Mouse (Mus musculus) C2C12 (cell line): ENCODE data around the gene Snrpd3.

Experiments used
- CEBPB ChIP-seq: IDR thresholded peaks from one replicate; pipeline ENCODE4 v1.6.1; 2011; ENCODE audit warnings: low read depth, mild to moderate bottlenecking, control low read depth, moderate library complexity
- CTCF ChIP-seq: IDR thresholded peaks from one replicate; pipeline ENCODE4 v1.5.1; 2011; ENCODE audit not compliant: control insufficient read depth, insufficient read depth, insufficient read length
- FOSL1 ChIP-seq: IDR thresholded peaks from one replicate; pipeline ENCODE4 v1.8.0; 2011; ENCODE audit warnings: mild to moderate bottlenecking, low read length; ENCODE audit not compliant: poor library complexity, insufficient read depth, severe bottlenecking
- MAX ChIP-seq: IDR thresholded peaks from one replicate; pipeline ENCODE4 v1.6.1; 2011; ENCODE audit warnings: mild to moderate bottlenecking, control low read depth
- MYOG ChIP-seq: IDR thresholded peaks from one replicate; pipeline ENCODE4 v1.6.1; 2011; ENCODE audit not compliant: control insufficient read depth, insufficient read length; ENCODE audit errors: extremely low read depth
- USF1 ChIP-seq: IDR thresholded peaks from one replicate; pipeline ENCODE4 v1.6.1; 2011; ENCODE audit warnings: low read depth, mild to moderate bottlenecking, control low read depth, moderate library complexity

DNA sequence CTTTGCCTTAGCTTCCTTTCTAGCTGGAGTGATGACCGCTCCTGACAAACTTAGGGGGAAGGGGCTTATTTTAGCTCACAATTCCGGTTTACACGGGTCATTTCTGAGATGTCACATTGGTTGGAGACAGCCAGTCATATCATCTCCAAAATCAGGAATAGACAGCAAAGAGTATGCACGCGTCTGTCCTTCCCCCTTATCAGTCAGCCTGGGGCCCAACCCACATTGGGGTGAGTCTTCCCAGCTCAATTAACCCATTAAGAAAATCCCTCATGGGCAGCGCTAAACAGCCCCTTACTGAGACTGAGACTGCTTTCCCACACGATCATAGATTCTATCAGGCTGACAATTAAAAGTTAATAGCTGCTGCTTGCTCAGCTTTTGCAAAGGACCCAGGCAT lies 3.0 kb upstream of the Snrpd3 start:
- TF ChIP-seq CEBPB (no peak), CTCF (no peak), FOSL1 (no peak), MYOG (no peak), MAX (no peak), USF1 (no peak)
